Mouse (Mus musculus) olfactory bulb, adult 2 months (tissue): ENCODE results near the gene Gm10354. TPM values are rescaled to one million over a fixed set of nuclear protein-coding genes. Genes with fewer than 3 reads are reported as not detected.
"Not testable (repeated sequence)": the region's sequence is repeated elsewhere in the genome, so short reads cannot be mapped to it uniquely, and the experiment has no call there.

Source experiments
- H3K27ac ChIP-seq: fragments of 200-500 bp; 2 replicates; pipeline ENCODE4 v1.5.1; 2012; ENCODE audit warnings: low read depth, low read length; ENCODE audit not compliant: insufficient read depth
- H3K4me1 ChIP-seq: fragments of 200-500 bp; 2 replicates; pipeline ENCODE4 v1.6.1; 2012; ENCODE audit warnings: low read length; ENCODE audit not compliant: control insufficient read depth, insufficient read depth
- H3K4me3 ChIP-seq: fragments of 200-500 bp; 2 replicates; pipeline ENCODE4 v1.5.1; 2012; ENCODE audit warnings: mild to moderate bottlenecking, low read depth, low read length, moderate library complexity; ENCODE audit not compliant: insufficient read depth
- WGBS: fragments of 180-500 bp; shearing (Covaris S2); methylation state at CpG from one replicate; pipeline ENCODE4 v1.1.7; 2018; 5-methylcytosine and 5-hydroxymethylcytosine counted together
- polyA plus RNA-seq: library from polyadenylated mRNA; stranded (reverse); fragments of >200 nt; gene quantifications from 2 replicates; pipeline ENCODE4 v1.2.4, GENCODE M21; 2012; ENCODE audit warnings: low replicate concordance; ENCODE audit not compliant: missing spikeins, insufficient read depth, insufficient read length

The Gm10354 gene
- not detected in 2 replicates for polyA plus RNA-seq

- 19% methylated on average over 1 of the region's 1 CpGs for WGBS
- H3K4me1 ChIP-seq, H3K4me3 ChIP-seq, H3K27ac ChIP-seq: not testable (repeated sequence)
These were observed at the start of gene Gm10354 for GRCm38 (mm10) chr5:14978835-14979234. TSS of gene Gm10354 (minus strand) at chr5:14978935.

GRCm38 (mm10) chr5:15024316-15024715 lies 45.6 kb upstream of the Gm10354 start:
- H3K27ac ChIP-seq, H3K4me3 ChIP-seq, H3K4me1 ChIP-seq: not testable (repeated sequence)
- 75% methylated on average over 1 of the region's 1 CpGs for WGBS

GRCm38 (mm10) chr5:15020067-15020466 lies 41.3 kb upstream of the Gm10354 start:
- 68% methylated on average over 2 of the region's 2 CpGs for WGBS
- not testable (repeated sequence) for H3K27ac ChIP-seq, H3K4me1 ChIP-seq, H3K4me3 ChIP-seq

- not testable (repeated sequence) for H3K27ac ChIP-seq, H3K4me1 ChIP-seq, H3K4me3 ChIP-seq
- 84% methylated on average over 11 of the region's 11 CpGs for WGBS
These were observed 32.2 kb upstream of the Gm10354 start for GRCm38 (mm10) chr5:15010639-15011582.

GRCm38 (mm10) chr5:15006907-15007306 lies 28.2 kb upstream of the Gm10354 start:
- WGBS: 58% methylated on average over 3 of the region's 3 CpGs
- not testable (repeated sequence) for H3K27ac ChIP-seq

GRCm38 (mm10) chr5:15006288-15006687 lies 27.6 kb upstream of the Gm10354 start:
- not testable (repeated sequence) for H3K4me3 ChIP-seq, H3K4me1 ChIP-seq, H3K27ac ChIP-seq
- WGBS: 69% methylated on average over 3 of the region's 3 CpGs

More at GRCm38 (mm10) chr5:15006907-15007306, 28.2 kb upstream of the Gm10354 start:
- H3K4me3 ChIP-seq, H3K4me1 ChIP-seq: not testable (repeated sequence)

GRCm38 (mm10) chr5:15005584-15005983 lies 26.8 kb upstream of the Gm10354 start:
- H3K4me3 ChIP-seq, H3K27ac ChIP-seq, H3K4me1 ChIP-seq: not testable (repeated sequence)
- WGBS: 67% methylated on average over 3 of the region's 4 CpGs

- 79% methylated on average over 5 of the region's 5 CpGs for WGBS
- not testable (repeated sequence) for H3K27ac ChIP-seq, H3K4me1 ChIP-seq, H3K4me3 ChIP-seq
These were observed 26.1 kb upstream of the Gm10354 start for GRCm38 (mm10) chr5:15004569-15005562.

GRCm38 (mm10) chr5:14998077-14998476 lies 19.3 kb upstream of the Gm10354 start:
- H3K4me3 ChIP-seq, H3K27ac ChIP-seq, H3K4me1 ChIP-seq: not testable (repeated sequence)
- 75% methylated on average over 9 of the region's 9 CpGs for WGBS

GRCm38 (mm10) chr5:14997556-14997955 lies 18.8 kb upstream of the Gm10354 start:
- not testable (repeated sequence) for H3K4me1 ChIP-seq, H3K27ac ChIP-seq, H3K4me3 ChIP-seq
- 86% methylated on average over 4 of the region's 4 CpGs for WGBS

- 70% methylated on average over 7 of the region's 7 CpGs for WGBS
- H3K4me3 ChIP-seq, H3K27ac ChIP-seq, H3K4me1 ChIP-seq: not testable (repeated sequence)
These were observed 18.0 kb upstream of the Gm10354 start for GRCm38 (mm10) chr5:14996670-14997249.

- H3K4me1 ChIP-seq, H3K27ac ChIP-seq, H3K4me3 ChIP-seq: not testable (repeated sequence)
- WGBS: 88% methylated on average over 6 of the region's 6 CpGs
These were observed 15.4 kb upstream of the Gm10354 start for GRCm38 (mm10) chr5:14994124-14994523.

GRCm38 (mm10) chr5:14990375-14991158 lies 11.8 kb upstream of the Gm10354 start:
- H3K4me1 ChIP-seq, H3K4me3 ChIP-seq, H3K27ac ChIP-seq: not testable (repeated sequence)
- 77% methylated on average over 8 of the region's 8 CpGs for WGBS
